Mouse (Mus musculus) small intestine, adult 2 months (tissue): ENCODE data around the gene Gucy2g.

ENCODE experiments used
- CTCF ChIP-seq: fragments of 200-500 bp; IDR thresholded peaks from 2 replicates; pipeline ENCODE4 v1.5.1; 2012; ENCODE audit warnings: low read depth, mild to moderate bottlenecking, control low read depth, inconsistent platforms, low read length, moderate library complexity, mixed read lengths; ENCODE audit not compliant: insufficient replicate concordance, insufficient read length; ENCODE audit errors: extremely low read depth
- POLR2A ChIP-seq: fragments of 200-500 bp; IDR thresholded peaks from 2 replicates; pipeline ENCODE4 v1.6.1; 2012; ENCODE audit warnings: low read depth, mild to moderate bottlenecking, control low read depth, inconsistent platforms, low read length, moderate library complexity

- TF ChIP-seq CTCF (no peak), POLR2A (no peak)
Measured at GRCm38 (mm10) chr19:55273340-55273739, 32.3 kb upstream of the Gucy2g start.
